Mouse (Mus musculus): ENCODE measurements around the gene Gm5089.

DNA sequence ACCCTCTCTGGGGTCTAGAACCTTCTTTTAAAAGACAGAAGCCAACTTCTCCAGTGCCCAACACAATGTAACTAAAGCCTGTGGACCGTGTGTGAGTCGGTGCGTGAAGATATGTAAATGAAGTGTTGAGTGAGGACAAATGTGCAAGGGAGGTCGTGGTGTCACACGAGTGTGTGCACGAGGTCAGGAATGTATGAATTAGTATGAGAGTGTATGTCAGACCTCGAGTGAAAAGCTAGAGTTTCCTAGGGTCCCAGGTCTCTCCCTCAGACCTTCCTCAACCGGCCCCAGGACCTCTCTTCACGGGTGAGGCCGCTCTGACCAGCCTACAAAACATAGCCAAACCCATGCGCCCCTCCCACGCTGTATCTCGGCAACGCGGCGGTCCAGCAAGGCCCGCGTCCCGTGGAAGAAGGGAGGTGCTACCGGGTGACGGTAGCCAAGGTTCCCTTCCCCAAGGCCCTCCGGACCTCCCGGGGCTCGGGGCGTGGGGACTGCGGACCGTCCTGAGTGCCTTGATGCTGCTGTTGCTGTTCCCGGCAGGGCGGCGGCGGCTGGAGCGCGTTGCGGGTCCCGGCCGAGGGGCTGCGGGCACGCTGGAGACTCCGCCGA lies 12.3 kb upstream of the Gm5089 start:
- TF ChIP-seq CTCF (IDR thresholded peaks at IDR 0.05; ENCODE audit: low read depth, low read length) (no peak), POLR2A (IDR thresholded peaks at IDR 0.05; ENCODE audit: borderline replicate concordance, low read depth, low read length) (no peak)

Data from bone marrow macrophage, adult 2 months (primary cell).